Mouse (Mus musculus): Measurements from ENCODE around the gene Rnaseh1. TPM values are rescaled to one million over a fixed set of nuclear protein-coding genes. Genes with fewer than 3 reads are reported as not detected.

Gene Rnaseh1
- total and polyA plus RNA-seq, 3 experiments, result 17.6 to 24.5 (median 17.8) TPM

GRCm38 (mm10) chr12:28624251-28624650 lies 25.2 kb upstream of the Rnaseh1 start:
- H3K4me3 ChIP-seq (ENCODE audit: low read depth, low read length), result no peak overlapping the region
- H3K4me1 ChIP-seq (ENCODE audit: insufficient read depth, low read depth, low read length), result peaks cover 24% of the 10 kb centered on the region
- peaks cover 32% of the 10 kb centered on the region for H3K27me3 ChIP-seq (ENCODE audit: insufficient read depth, low read length)
- H3K9me3 ChIP-seq (replicated peaks), result no peaks in the 10 kb centered on the region
- ATAC-seq (ENCODE audit: extremely low read depth, insufficient number of reproducible peaks, low FRiP score, poor library complexity, severe bottlenecking), result no peak
- no peak for TF ChIP-seq GATA1 (IDR thresholded peaks at IDR 0.05; ENCODE audit: borderline replicate concordance, low read length)
- TF ChIP-seq GATA2 (IDR thresholded peaks at IDR 0.05; ENCODE audit: borderline replicate concordance, low read depth, low read length), result no peak
- TF ChIP-seq CTCF (IDR thresholded peaks at IDR 0.05; ENCODE audit: low read depth, low read length), result no peak
- no peak for TF ChIP-seq TAL1 (conservative IDR thresholded peaks at IDR 0.05; ENCODE audit: low read depth, low read length)
- no peak for TF ChIP-seq POLR2AphosphoS5 (IDR thresholded peaks at IDR 0.05; ENCODE audit: insufficient replicate concordance, low read depth, low read length)
- DNase-seq (ENCODE audit: low spot score), result no peak
- peaks cover 12% of the 10 kb centered on the region for H3K36me3 ChIP-seq (replicated peaks)

GRCm38 (mm10) chr12:28625407-28625806 lies 24.0 kb upstream of the Rnaseh1 start:
- peaks cover 35% of the 10 kb centered on the region for H3K4me1 ChIP-seq (ENCODE audit: insufficient read depth, low read depth, low read length)
- no peak for TF ChIP-seq POLR2AphosphoS5 (IDR thresholded peaks at IDR 0.05; ENCODE audit: insufficient replicate concordance, low read depth, low read length)
- no peak for TF ChIP-seq GATA2 (IDR thresholded peaks at IDR 0.05; ENCODE audit: borderline replicate concordance, low read depth, low read length)
- TF ChIP-seq TAL1 (conservative IDR thresholded peaks at IDR 0.05; ENCODE audit: low read depth, low read length), result no peak
- TF ChIP-seq CTCF (IDR thresholded peaks at IDR 0.05; ENCODE audit: low read depth, low read length), result no peak
- TF ChIP-seq GATA1 (IDR thresholded peaks at IDR 0.05; ENCODE audit: borderline replicate concordance, low read length), result no peak
- H3K4me3 ChIP-seq (ENCODE audit: low read depth, low read length), result no peak overlapping the region
- peaks cover 21% of the 10 kb centered on the region for H3K27me3 ChIP-seq (ENCODE audit: insufficient read depth, low read length)
- DNase-seq (ENCODE audit: low spot score), result no peak
- H3K9me3 ChIP-seq (replicated peaks), result no peaks in the 10 kb centered on the region
- H3K36me3 ChIP-seq (replicated peaks), result peaks cover 23% of the 10 kb centered on the region
- no peak for ATAC-seq (ENCODE audit: extremely low read depth, insufficient number of reproducible peaks, low FRiP score, poor library complexity, severe bottlenecking)

GRCm38 (mm10) chr12:28627092-28627491 lies 22.3 kb upstream of the Rnaseh1 start:
- Histone ChIP-seq H3K9me3 (replicated peaks) (no peaks in the 10 kb centered on the region), H3K4me3 (ENCODE audit: low read depth, low read length) (no peak overlapping the region), H3K27me3 (ENCODE audit: insufficient read depth, low read length) (peaks cover 11% of the 10 kb centered on the region; the same call in 1 of the 2 replicates), H3K36me3 (replicated peaks) (peaks cover 40% of the 10 kb centered on the region), H3K4me1 (ENCODE audit: insufficient read depth, low read depth, low read length) (peaks cover 43% of the 10 kb centered on the region)
- TF ChIP-seq POLR2AphosphoS5 (IDR thresholded peaks at IDR 0.05; ENCODE audit: insufficient replicate concordance, low read depth, low read length), result no peak; the same call in 1 of the 2 replicates
- TF ChIP-seq TAL1 (conservative IDR thresholded peaks at IDR 0.05; ENCODE audit: low read depth, low read length), result no peak
- no peak for TF ChIP-seq GATA2 (IDR thresholded peaks at IDR 0.05; ENCODE audit: borderline replicate concordance, low read depth, low read length)
- TF ChIP-seq CTCF (IDR thresholded peaks at IDR 0.05; ENCODE audit: low read depth, low read length), result no peak
- no peak for TF ChIP-seq GATA1 (IDR thresholded peaks at IDR 0.05; ENCODE audit: borderline replicate concordance, low read length)
- ATAC-seq (ENCODE audit: extremely low read depth, insufficient number of reproducible peaks, low FRiP score, poor library complexity, severe bottlenecking) (no peak), DNase-seq (ENCODE audit: low spot score) (no peak)

- ATAC-seq (ENCODE audit: extremely low read depth, insufficient number of reproducible peaks, low FRiP score, poor library complexity, severe bottlenecking), result peak; percentile 42; the same call in 1 of the 2 replicates
- Histone ChIP-seq H3K4me3 (ENCODE audit: low read depth, low read length) (no peak overlapping the region), H3K27me3 (ENCODE audit: insufficient read depth, low read length) (peaks cover 4% of the 10 kb centered on the region; the same call in 1 of the 2 replicates), H3K4me1 (ENCODE audit: insufficient read depth, low read depth, low read length) (peaks cover 50% of the 10 kb centered on the region), H3K36me3 (replicated peaks) (peaks cover 54% of the 10 kb centered on the region), H3K9me3 (replicated peaks) (no peaks in the 10 kb centered on the region)
- no peak for DNase-seq (ENCODE audit: low spot score)
- TF ChIP-seq CTCF (IDR thresholded peaks at IDR 0.05; ENCODE audit: low read depth, low read length) (no peak), GATA2 (IDR thresholded peaks at IDR 0.05; ENCODE audit: borderline replicate concordance, low read depth, low read length) (no peak), POLR2AphosphoS5 (IDR thresholded peaks at IDR 0.05; ENCODE audit: insufficient replicate concordance, low read depth, low read length) (peak; percentile 24; the same call in 1 of the 2 replicates)
Observed at GRCm38 (mm10) chr12:28628436-28628835, 21.0 kb upstream of the Rnaseh1 start.

- Histone ChIP-seq H3K27me3 (ENCODE audit: insufficient read depth, low read length) (no peaks in the 10 kb centered on the region), H3K36me3 (replicated peaks) (peaks cover 54% of the 10 kb centered on the region), H3K4me1 (ENCODE audit: insufficient read depth, low read depth, low read length) (peaks cover 50% of the 10 kb centered on the region), H3K4me3 (ENCODE audit: low read depth, low read length) (peak overlapping the region; percentile 84), H3K9me3 (replicated peaks) (no peaks in the 10 kb centered on the region)
- TF ChIP-seq GATA2 (IDR thresholded peaks at IDR 0.05; ENCODE audit: borderline replicate concordance, low read depth, low read length) (no peak), POLR2AphosphoS5 (IDR thresholded peaks at IDR 0.05; ENCODE audit: insufficient replicate concordance, low read depth, low read length) (no peak), CTCF (IDR thresholded peaks at IDR 0.05; ENCODE audit: low read depth, low read length) (no peak), TAL1 (conservative IDR thresholded peaks at IDR 0.05; ENCODE audit: low read depth, low read length) (no peak), GATA1 (IDR thresholded peaks at IDR 0.05; ENCODE audit: borderline replicate concordance, low read length) (no peak)
- DNase-seq (ENCODE audit: low spot score) (no peak), ATAC-seq (ENCODE audit: extremely low read depth, insufficient number of reproducible peaks, low FRiP score, poor library complexity, severe bottlenecking) (no peak)
Observed at GRCm38 (mm10) chr12:28635058-28635534, 14.3 kb upstream of the Rnaseh1 start.

GRCm38 (mm10) chr12:28635535-28636476 lies 13.6 kb upstream of the Rnaseh1 start, which contains the start of gene Rps7:
TSS of gene Rps7 (minus strand) at chr12:28635953.
- ATAC-seq (ENCODE audit: extremely low read depth, insufficient number of reproducible peaks, low FRiP score, poor library complexity, severe bottlenecking), result peak; percentile 85
- H3K36me3 ChIP-seq (replicated peaks), result peaks cover 47% of the 10 kb centered on the region
- H3K9me3 ChIP-seq (replicated peaks), result no peaks in the 10 kb centered on the region
- H3K4me1 ChIP-seq (ENCODE audit: insufficient read depth, low read depth, low read length), result peaks cover 43% of the 10 kb centered on the region
- TF ChIP-seq TAL1 (conservative IDR thresholded peaks at IDR 0.05; ENCODE audit: low read depth, low read length), result no peak
- peak; percentile 84; the same call in 1 of the 2 replicates for TF ChIP-seq POLR2AphosphoS5 (IDR thresholded peaks at IDR 0.05; ENCODE audit: insufficient replicate concordance, low read depth, low read length)
- TF ChIP-seq CTCF (IDR thresholded peaks at IDR 0.05; ENCODE audit: low read depth, low read length), result no peak
- peak; percentile 84 for DNase-seq (ENCODE audit: low spot score)
- H3K27me3 ChIP-seq (ENCODE audit: insufficient read depth, low read length), result no peaks in the 10 kb centered on the region
- H3K4me3 ChIP-seq (ENCODE audit: low read depth, low read length), result peak within 1 kb of the TSS; percentile 84

All from G1E (cell line).